In genomic region chr14:11640996-11641395, GRCm38 (mm10) we compare ENCODE assay signal across 14 mouse cellular contexts.
A peak's percentile ranks its signal among the peaks of the same experiment; 100 is the strongest.
DNase-seq lines count a peak whose midpoint lies in the region; ATAC-seq and TF ChIP-seq lines count a peak whose summit lies in the region.
"Had no signal": no experiment of that assay in that cellular context is flagged by ENCODE, and none has a peak within 500 bp of the region (broad histone marks: within the 10 kb centered on the region; RNA-seq: fewer than 3 reads in every experiment).

No protein-coding gene starts in this region.

- H3K9ac ChIP-seq in stomach, postnatal 0 days (ENCODE audit: low read length), result no peak overlapping the region
- H3K9ac ChIP-seq: hindbrain, embryonic 15.5 days; limb, embryonic 12.5 days; stomach, embryonic 15.5 days had no signal

- intact Hi-C loops in heart, postnatal 25 days (cut with DNase I), result loop anchor here (5.0 to 10.0 kb wide), 3 partner anchors 46 to 494 kb away; no protein-coding TSS in a partner anchor

- no peaks in the 10 kb centered on the region for H3K36me3 ChIP-seq in stomach, postnatal 0 days (ENCODE audit: control insufficient read depth, insufficient read depth, low read length)
- H3K36me3 ChIP-seq: hindbrain, embryonic 15.5 days; limb, embryonic 12.5 days; stomach, embryonic 15.5 days had no signal

- DNase-seq in frontal cortex, postnatal 10 days (ENCODE audit: low spot score in 2 of 2), result no peak
- DNase-seq in right cerebral cortex, adult 2 months (ENCODE audit: low spot score in 2 of 2), result peak; percentile 45 to 57
- DNase-seq in right cerebral cortex, postnatal 4 days, result no peak
- peak; percentile 4 for DNase-seq in fibroblast of lung, adult 2 months (ENCODE audit: low read depth)
- no peak for DNase-seq in stomach, postnatal 0 days (ENCODE audit: low spot score)
- DNase-seq in heart, postnatal 25 days (ENCODE audit: low spot score), result no peak
- DNase-seq in heart, postnatal 4 days, result no peak
- DNase-seq: cerebellum, postnatal 36 days; lung, adult 2 months had no signal

- 52% methylated on average over 3 of the region's 3 CpGs for WGBS in stomach, postnatal 0 days

- no peaks in the 10 kb centered on the region for H3K4me1 ChIP-seq in stomach, postnatal 0 days (replicated peaks; ENCODE audit: control insufficient read depth, insufficient read depth)
- H3K4me1 ChIP-seq: stomach, embryonic 15.5 days had no signal

- H3K9me3 ChIP-seq in stomach, postnatal 0 days (ENCODE audit: control insufficient read depth, low read length), result no peaks in the 10 kb centered on the region
- H3K9me3 ChIP-seq: hindbrain, embryonic 15.5 days; limb, embryonic 12.5 days; stomach, embryonic 15.5 days had no signal

- TF ChIP-seq CTCF in stomach, postnatal 0 days (IDR thresholded peaks at IDR 0.05; ENCODE audit: low read depth), result no peak

- H3K27me3 ChIP-seq in stomach, postnatal 0 days (ENCODE audit: control insufficient read depth, insufficient read depth, low read length), result no peaks in the 10 kb centered on the region
- H3K27me3 ChIP-seq: hindbrain, embryonic 15.5 days; limb, embryonic 12.5 days; stomach, embryonic 15.5 days had no signal

- no peak overlapping the region for H3K4me3 ChIP-seq in stomach, postnatal 0 days (ENCODE audit: low read depth, low read length)
- H3K4me3 ChIP-seq: hindbrain, embryonic 15.5 days; limb, embryonic 12.5 days; stomach, embryonic 15.5 days had no signal

- no peak overlapping the region; the same call in 1 of the 2 replicates for H3K27ac ChIP-seq in stomach, postnatal 0 days (replicated peaks)
- H3K27ac ChIP-seq: hindbrain, embryonic 15.5 days; kidney, postnatal 0 days; limb, embryonic 12.5 days; stomach, embryonic 15.5 days had no signal

- TF ChIP-seq EP300 in stomach, postnatal 0 days (optimal IDR thresholded peaks at IDR 0.05), result no peak

- no peak overlapping the region for H3K4me2 ChIP-seq in stomach, postnatal 0 days (replicated peaks; ENCODE audit: low read depth)
- H3K4me2 ChIP-seq: hindbrain, embryonic 15.5 days; limb, embryonic 12.5 days; stomach, embryonic 15.5 days had no signal

- peak; percentile 78 for ATAC-seq in frontal cortex, adult (ENCODE audit: low TSS enrichment)
- ATAC-seq in stomach, postnatal 0 days (ENCODE audit: low FRiP score, low TSS enrichment), result 0 out of 2 replicates have a peak, but pooled peaks have one; percentile 35

Comparison
In these comparisons a context has a peak if more than half of its experiments do, and no peak if none do; other contexts are left out.
1. DNase-seq: peak in right cerebral cortex, adult 2 months (2 of 2) and fibroblast of lung, adult 2 months (single experiment); none in frontal cortex, postnatal 10 days (0 of 2), right cerebral cortex, postnatal 4 days (single experiment), stomach, postnatal 0 days (single experiment), heart, postnatal 25 days (single experiment) and heart, postnatal 4 days (single experiment).